Mouse (Mus musculus): ENCODE results near the gene Slc25a23. TPM values are rescaled to one million over a fixed set of nuclear protein-coding genes. Genes with fewer than 3 reads are reported as not detected.

Slc25a23 gene
- polyA plus RNA-seq, 1 experiment from 2014 or later: 2.4 TPM

- Histone ChIP-seq H3K27ac (peak within 1 kb of the TSS; percentile 92), H3K27me3 (no peaks in the 10 kb centered on the region), H3K9me3 (replicated peaks) (no peaks in the 10 kb centered on the region), H3K4me3 (replicated peaks) (peak within 1 kb of the TSS; percentile 78), H3K36me3 (peaks cover 32% of the 10 kb centered on the region), H3K4me2 (peak within 1 kb of the TSS; percentile 88), H3K4me1 (replicated peaks) (peaks cover 65% of the 10 kb centered on the region), H3K9ac (peak within 1 kb of the TSS; percentile 93)
- DNase-seq (peak; percentile 81), ATAC-seq (ENCODE audit: low read depth) (peak; percentile 86)
- under 1% methylated on average over 51 of the region's 51 CpGs for WGBS (ENCODE audit: insufficient replicate concordance)
Observed at GRCm38 (mm10) chr17:57011236-57012141, 48.2 kb downstream of the Slc25a23 start, which contains the start of the genes Gtf2f1 and Gm17949. Gene Gtf2f1 (minus strand): TSS chr17:57011288. Gene Gm17949 (plus strand): TSS chr17:57011469.

GRCm38 (mm10) chr17:57010911-57011235 is 48.8 kb downstream of the Slc25a23 start:
- peak; percentile 59 for ATAC-seq (ENCODE audit: low read depth)

GRCm38 (mm10) chr17:57007137-57007905 is 52.3 kb downstream of the Slc25a23 start:
- 82% methylated on average over 13 of the region's 13 CpGs for WGBS (ENCODE audit: insufficient replicate concordance)
- no peak overlapping the region for H3K9ac ChIP-seq
- ATAC-seq (ENCODE audit: low read depth): 0 out of 2 replicates have a peak, but pooled peaks have one; percentile 3
- no peaks in the 10 kb centered on the region for H3K9me3 ChIP-seq (replicated peaks)
- peaks cover 74% of the 10 kb centered on the region for H3K36me3 ChIP-seq
- H3K4me2 ChIP-seq: no peak overlapping the region
- no peak for DNase-seq
- no peaks in the 10 kb centered on the region for H3K27me3 ChIP-seq
- H3K4me1 ChIP-seq (replicated peaks): peaks cover 77% of the 10 kb centered on the region
- H3K27ac ChIP-seq: no peak overlapping the region
- no peak overlapping the region for H3K4me3 ChIP-seq (replicated peaks)

More at GRCm38 (mm10) chr17:57010911-57011235, 48.8 kb downstream of the Slc25a23 start:
- Histone ChIP-seq H3K9ac (peak overlapping the region; percentile 93), H3K27me3 (no peaks in the 10 kb centered on the region), H3K9me3 (replicated peaks) (no peaks in the 10 kb centered on the region), H3K27ac (peak overlapping the region; percentile 92), H3K4me2 (peak overlapping the region; percentile 88), H3K4me1 (replicated peaks) (peaks cover 59% of the 10 kb centered on the region), H3K36me3 (peaks cover 38% of the 10 kb centered on the region), H3K4me3 (replicated peaks) (peak overlapping the region; percentile 78)
- WGBS (ENCODE audit: insufficient replicate concordance): under 1% methylated on average over 19 of the region's 19 CpGs
- DNase-seq: no peak

- Histone ChIP-seq H3K27ac (peak overlapping the region; percentile 66), H3K4me1 (replicated peaks) (peaks cover 67% of the 10 kb centered on the region), H3K27me3 (no peaks in the 10 kb centered on the region), H3K9me3 (replicated peaks) (no peaks in the 10 kb centered on the region), H3K36me3 (peaks cover 80% of the 10 kb centered on the region), H3K9ac (peak overlapping the region; percentile 30; the same call in 1 of the 2 replicates), H3K4me3 (replicated peaks) (no peak overlapping the region), H3K4me2 (peak overlapping the region; percentile 36)
- ATAC-seq (ENCODE audit: low read depth) (peak; percentile 82), DNase-seq (peak; percentile 65)
- 48% methylated on average over 7 of the region's 7 CpGs for WGBS (ENCODE audit: insufficient replicate concordance)
Observed at GRCm38 (mm10) chr17:57003994-57004393, 55.7 kb downstream of the Slc25a23 start.

GRCm38 (mm10) chr17:57001228-57001627 is 58.4 kb downstream of the Slc25a23 start:
- DNase-seq (no peak), ATAC-seq (ENCODE audit: low read depth) (no peak)
- H3K4me1 ChIP-seq (replicated peaks): peaks cover 63% of the 10 kb centered on the region
- no peak overlapping the region for H3K4me3 ChIP-seq (replicated peaks)
- no peak overlapping the region for H3K4me2 ChIP-seq
- peaks cover 62% of the 10 kb centered on the region for H3K36me3 ChIP-seq
- H3K27ac ChIP-seq: no peak overlapping the region; the same call in 1 of the 2 replicates
- 52% methylated on average over 8 of the region's 8 CpGs for WGBS (ENCODE audit: insufficient replicate concordance)
- no peaks in the 10 kb centered on the region for H3K9me3 ChIP-seq (replicated peaks)
- no peak overlapping the region for H3K9ac ChIP-seq
- no peaks in the 10 kb centered on the region for H3K27me3 ChIP-seq

GRCm38 (mm10) chr17:56999968-57000609 is 59.6 kb downstream of the Slc25a23 start, which contains the start of gene Pspn:
Gene Pspn (minus strand): TSS chr17:57000018.
- no peak within 1 kb of the TSS; the same call in 1 of the 2 replicates for H3K27ac ChIP-seq

GRCm38 (mm10) chr17:56999414-56999813 is 60.2 kb downstream of the Slc25a23 start:
- H3K36me3 ChIP-seq: peaks cover 62% of the 10 kb centered on the region
- H3K9me3 ChIP-seq (replicated peaks): no peaks in the 10 kb centered on the region
- peaks cover 55% of the 10 kb centered on the region for H3K4me1 ChIP-seq (replicated peaks)
- H3K9ac ChIP-seq: no peak overlapping the region
- H3K27me3 ChIP-seq: no peaks in the 10 kb centered on the region
- WGBS (ENCODE audit: insufficient replicate concordance): 87% methylated on average over 9 of the region's 9 CpGs
- DNase-seq (no peak), ATAC-seq (ENCODE audit: low read depth) (no peak)
- no peak overlapping the region for H3K4me2 ChIP-seq
- H3K4me3 ChIP-seq (replicated peaks): no peak overlapping the region
- no peak overlapping the region for H3K27ac ChIP-seq

More at GRCm38 (mm10) chr17:56999968-57000609, 59.6 kb downstream of the Slc25a23 start, which contains the start of gene Pspn:
- no peak for ATAC-seq (ENCODE audit: low read depth)
- no peak for DNase-seq
- no peak within 1 kb of the TSS for H3K4me3 ChIP-seq (replicated peaks)
- no peak within 1 kb of the TSS for H3K9ac ChIP-seq
- 80% methylated on average over 9 of the region's 9 CpGs for WGBS (ENCODE audit: insufficient replicate concordance)
- H3K9me3 ChIP-seq (replicated peaks): no peaks in the 10 kb centered on the region
- H3K27me3 ChIP-seq: no peaks in the 10 kb centered on the region
- peaks cover 62% of the 10 kb centered on the region for H3K36me3 ChIP-seq
- no peak within 1 kb of the TSS for H3K4me2 ChIP-seq
- peaks cover 61% of the 10 kb centered on the region for H3K4me1 ChIP-seq (replicated peaks)

- peaks cover 36% of the 10 kb centered on the region for H3K4me1 ChIP-seq (replicated peaks)
- DNase-seq (peak; percentile 97), ATAC-seq (ENCODE audit: low read depth) (peak; percentile 99)
- peaks cover 63% of the 10 kb centered on the region for H3K36me3 ChIP-seq
- H3K9ac ChIP-seq: peak within 1 kb of the TSS; percentile 74
- H3K4me2 ChIP-seq: peak within 1 kb of the TSS; percentile 90
- peak within 1 kb of the TSS; percentile 61 for H3K27ac ChIP-seq
- H3K27me3 ChIP-seq: no peaks in the 10 kb centered on the region
- under 1% methylated on average over 38 of the region's 38 CpGs for WGBS (ENCODE audit: insufficient replicate concordance)
- H3K9me3 ChIP-seq (replicated peaks): no peaks in the 10 kb centered on the region
- H3K4me3 ChIP-seq (replicated peaks): peak within 1 kb of the TSS; percentile 83
Observed at GRCm38 (mm10) chr17:56997029-56997667, 62.5 kb downstream of the Slc25a23 start, which contains the start of gene Alkbh7. Gene Alkbh7 (plus strand): TSS chr17:56997339.

- Histone ChIP-seq H3K27me3 (no peaks in the 10 kb centered on the region), H3K4me3 (replicated peaks) (peak overlapping the region; percentile 83), H3K27ac (peak overlapping the region; percentile 27; the same call in 1 of the 2 replicates), H3K9ac (peak overlapping the region; percentile 46), H3K4me1 (replicated peaks) (peaks cover 35% of the 10 kb centered on the region), H3K36me3 (peaks cover 65% of the 10 kb centered on the region), H3K4me2 (peak overlapping the region; percentile 90), H3K9me3 (replicated peaks) (no peaks in the 10 kb centered on the region)
- no peak for DNase-seq
- WGBS (ENCODE audit: insufficient replicate concordance): 55% methylated on average over 2 of the region's 2 CpGs
- ATAC-seq (ENCODE audit: low read depth): no peak
Observed at GRCm38 (mm10) chr17:56996506-56996905, 63.2 kb downstream of the Slc25a23 start.

- Histone ChIP-seq H3K9ac (no peak overlapping the region), H3K9me3 (replicated peaks) (no peaks in the 10 kb centered on the region), H3K4me1 (replicated peaks) (peaks cover 41% of the 10 kb centered on the region), H3K4me3 (replicated peaks) (no peak overlapping the region), H3K36me3 (peaks cover 70% of the 10 kb centered on the region), H3K4me2 (no peak overlapping the region), H3K27ac (no peak overlapping the region), H3K27me3 (no peaks in the 10 kb centered on the region)
- 79% methylated on average over 8 of the region's 8 CpGs for WGBS (ENCODE audit: insufficient replicate concordance)
- no peak for ATAC-seq (ENCODE audit: low read depth)
- DNase-seq: no peak
Observed at GRCm38 (mm10) chr17:56995046-56995445, 64.6 kb downstream of the Slc25a23 start.
